Mouse (Mus musculus) liver, embryonic 16.5 days (tissue): ENCODE measurements around the gene Tulp4. TPM values are rescaled to one million over a fixed set of nuclear protein-coding genes. Genes with fewer than 3 reads are reported as not detected.

Source experiments
- ATAC-seq: fragments of 200-750 bp; cut with Nextera tagmentation; 2 replicates; pipeline ENCODE4 v1.8.0; 2017; ENCODE audit warnings: low read depth, mild to moderate bottlenecking, moderate number of reproducible peaks, moderate library complexity
- H3K27ac ChIP-seq: fragments of 300-500 bp; sonication (generic); 2 replicates; pipeline ENCODE4 v1.5.1; 2014; ENCODE audit warnings: mild to moderate bottlenecking, low read length
- H3K27me3 ChIP-seq: fragments of 300-500 bp; sonication (generic); 2 replicates; pipeline ENCODE4 v1.6.1; 2014; ENCODE audit warnings: low read depth, low read length, mixed read lengths; ENCODE audit not compliant: control insufficient read depth, insufficient read depth
- H3K36me3 ChIP-seq: fragments of 300-500 bp; sonication (generic); 2 replicates; pipeline ENCODE4 v1.6.1; 2014; ENCODE audit warnings: mild to moderate bottlenecking; ENCODE audit not compliant: control insufficient read depth, insufficient read depth
- H3K4me1 ChIP-seq: fragments of 300-500 bp; sonication (generic); 2 replicates; pipeline ENCODE4 v1.6.1; 2014; ENCODE audit warnings: low read depth, low read length, mixed read lengths; ENCODE audit not compliant: control insufficient read depth
- H3K4me2 ChIP-seq: fragments of 300-500 bp; sonication (generic); 2 replicates; pipeline ENCODE4 v1.6.1; 2014; ENCODE audit warnings: low read depth, low read length, mixed read lengths
- H3K4me3 ChIP-seq: fragments of 300-500 bp; sonication (generic); 2 replicates; pipeline ENCODE4 v1.5.1; 2014; ENCODE audit warnings: low read depth, mild to moderate bottlenecking, low read length
- H3K9ac ChIP-seq: fragments of 300-500 bp; sonication (generic); 2 replicates; pipeline ENCODE4 v1.6.1; 2014; ENCODE audit warnings: low read depth, low read length
- H3K9me3 ChIP-seq: fragments of 300-500 bp; sonication (generic); replicated peaks from 2 replicates; pipeline ENCODE4 v1.6.1; 2016; ENCODE audit warnings: low read length; ENCODE audit not compliant: control insufficient read depth
- WGBS: fragments of 180-500 bp; shearing (Covaris S2); extraction: QIAGEN DNeasy Blood & Tissue Kit; methylation state at CpG from one replicate; pipeline ENCODE4 v1.1.7; 2014; ENCODE audit not compliant: insufficient replicate concordance; 5-methylcytosine and 5-hydroxymethylcytosine counted together
- polyA plus RNA-seq: library from polyadenylated mRNA; unstranded; fragments of >200 nt; fragmentation: Nextera tagmentation; extraction: Ambion mirVana; gene quantifications from 2 replicates; pipeline ENCODE4 v1.2.1, GENCODE M21; 2015

Gene Tulp4
- polyA plus RNA-seq, 1 experiment from 2014 or later: 23.4 TPM

- no peaks in the 10 kb centered on the region for H3K36me3 ChIP-seq
- H3K9me3 ChIP-seq: no peaks in the 10 kb centered on the region
- WGBS: 61% methylated on average over 6 of the region's 6 CpGs
- H3K4me3 ChIP-seq: no peak overlapping the region
- H3K27me3 ChIP-seq: no peaks in the 10 kb centered on the region
- no peak overlapping the region for H3K27ac ChIP-seq
- no peak for ATAC-seq
- H3K9ac ChIP-seq: no peak overlapping the region
- H3K4me1 ChIP-seq: no peaks in the 10 kb centered on the region
- H3K4me2 ChIP-seq: no peak overlapping the region
Observed at GRCm38 (mm10) chr17:6113653-6114052, 7.4 kb downstream of the Tulp4 start.

- Histone ChIP-seq H3K4me2 (no peak overlapping the region), H3K9me3 (no peaks in the 10 kb centered on the region), H3K4me3 (no peak overlapping the region), H3K36me3 (no peaks in the 10 kb centered on the region), H3K27me3 (no peaks in the 10 kb centered on the region), H3K9ac (no peak overlapping the region), H3K27ac (no peak overlapping the region), H3K4me1 (no peaks in the 10 kb centered on the region)
- WGBS: 79% methylated on average over 8 of the region's 9 CpGs
- ATAC-seq: no peak
Observed at GRCm38 (mm10) chr17:6115085-6115484, 8.8 kb downstream of the Tulp4 start.

- Histone ChIP-seq H3K4me2 (no peak overlapping the region), H3K9me3 (no peaks in the 10 kb centered on the region), H3K9ac (no peak overlapping the region), H3K27ac (no peak overlapping the region), H3K27me3 (no peaks in the 10 kb centered on the region), H3K36me3 (no peaks in the 10 kb centered on the region), H3K4me3 (no peak overlapping the region), H3K4me1 (no peaks in the 10 kb centered on the region)
- ATAC-seq: no peak
- WGBS: 66% methylated on average over 4 of the region's 4 CpGs
Observed at GRCm38 (mm10) chr17:6117148-6117725, 11.0 kb downstream of the Tulp4 start.

GRCm38 (mm10) chr17:6117917-6118316, 11.7 kb downstream of the Tulp4 start:
- no peak overlapping the region for H3K4me2 ChIP-seq
- no peak for ATAC-seq
- H3K4me1 ChIP-seq: no peaks in the 10 kb centered on the region
- H3K27me3 ChIP-seq: no peaks in the 10 kb centered on the region
- H3K4me3 ChIP-seq: no peak overlapping the region
- H3K9me3 ChIP-seq: no peaks in the 10 kb centered on the region
- no peak overlapping the region for H3K9ac ChIP-seq
- H3K27ac ChIP-seq: no peak overlapping the region
- 73% methylated on average over 3 of the region's 3 CpGs for whole genome bisulfite sequencing
- H3K36me3 ChIP-seq: no peaks in the 10 kb centered on the region

GRCm38 (mm10) chr17:6118861-6119260, 12.6 kb downstream of the Tulp4 start:
- Histone ChIP-seq H3K4me2 (no peak overlapping the region), H3K9ac (no peak overlapping the region), H3K4me3 (no peak overlapping the region), H3K4me1 (no peaks in the 10 kb centered on the region), H3K27ac (no peak overlapping the region), H3K36me3 (no peaks in the 10 kb centered on the region), H3K9me3 (no peaks in the 10 kb centered on the region), H3K27me3 (no peaks in the 10 kb centered on the region)
- ATAC-seq: no peak
- 65% methylated on average over 4 of the region's 4 CpGs for WGBS

DNA sequence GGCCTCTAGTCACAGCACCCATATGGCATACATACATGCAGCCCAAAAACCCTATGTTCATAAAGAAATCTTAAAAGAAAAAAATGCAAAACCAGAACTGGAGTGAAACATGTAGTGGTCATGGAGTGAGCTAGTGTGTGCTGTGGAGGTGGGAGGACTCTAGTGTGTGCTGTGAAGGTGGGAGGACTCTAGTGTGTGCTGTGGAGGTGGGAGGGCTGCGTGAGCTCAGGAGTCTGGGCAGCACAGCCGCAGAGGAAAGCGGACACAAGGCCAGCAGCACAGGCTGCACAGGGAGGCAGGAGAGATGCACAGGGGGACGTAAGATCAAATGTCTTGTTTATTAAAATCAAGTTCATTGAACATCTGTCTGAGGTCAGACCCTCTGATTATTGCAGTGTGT, 17.5 kb downstream of the Tulp4 start:
- Histone ChIP-seq H3K27me3 (no peaks in the 10 kb centered on the region), H3K4me3 (no peak overlapping the region), H3K36me3 (no peaks in the 10 kb centered on the region), H3K27ac (no peak overlapping the region), H3K9ac (no peak overlapping the region), H3K4me1 (no peaks in the 10 kb centered on the region), H3K4me2 (no peak overlapping the region), H3K9me3 (no peaks in the 10 kb centered on the region)
- no peak for ATAC-seq
- 80% methylated on average over 4 of the region's 4 CpGs for WGBS

GRCm38 (mm10) chr17:6125441-6125840, 19.2 kb downstream of the Tulp4 start:
- ATAC-seq: no peak

DNA sequence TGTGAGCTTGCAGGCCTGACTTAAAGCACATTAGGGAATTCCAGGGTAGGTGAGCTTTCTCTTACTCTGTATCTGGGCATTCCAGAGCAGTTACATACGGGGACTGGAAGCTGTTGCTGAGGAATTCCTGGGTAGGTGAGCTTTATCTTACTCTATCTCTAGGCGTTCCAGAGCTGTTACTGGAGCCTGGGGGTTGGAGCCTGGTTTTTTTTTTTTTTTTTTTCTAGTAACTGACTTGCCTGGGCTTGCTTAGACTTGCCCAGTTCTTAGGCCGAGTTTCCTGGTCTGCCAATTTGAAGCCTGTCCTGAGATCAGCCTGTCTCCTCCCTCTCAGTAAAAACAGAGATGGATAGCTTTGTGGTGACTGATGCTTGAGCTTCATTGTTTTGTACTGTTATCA, 21.8 kb downstream of the Tulp4 start:
- H3K4me3 ChIP-seq: no peak overlapping the region
- H3K36me3 ChIP-seq: no peaks in the 10 kb centered on the region
- H3K4me2 ChIP-seq: no peak overlapping the region
- H3K27me3 ChIP-seq: no peaks in the 10 kb centered on the region
- no peak for ATAC-seq
- no peak overlapping the region for H3K27ac ChIP-seq
- no peaks in the 10 kb centered on the region for H3K9me3 ChIP-seq
- no peaks in the 10 kb centered on the region for H3K4me1 ChIP-seq
- WGBS: 32% methylated on average over 3 of the region's 3 CpGs
- no peak overlapping the region for H3K9ac ChIP-seq

More at GRCm38 (mm10) chr17:6125441-6125840, 19.2 kb downstream of the Tulp4 start:
- H3K4me1 ChIP-seq: no peaks in the 10 kb centered on the region
- no peak overlapping the region for H3K27ac ChIP-seq
- H3K36me3 ChIP-seq: no peaks in the 10 kb centered on the region
- H3K4me3 ChIP-seq: no peak overlapping the region
- 59% methylated on average over 3 of the region's 3 CpGs for WGBS
- no peaks in the 10 kb centered on the region for H3K27me3 ChIP-seq
- H3K9me3 ChIP-seq: no peaks in the 10 kb centered on the region
- H3K4me2 ChIP-seq: no peak overlapping the region
- no peak overlapping the region for H3K9ac ChIP-seq

GRCm38 (mm10) chr17:6129361-6129760, 23.1 kb downstream of the Tulp4 start:
- ATAC-seq: no peak
- H3K9ac ChIP-seq: no peak overlapping the region
- 57% methylated on average over 4 of the region's 4 CpGs for WGBS
- H3K9me3 ChIP-seq: no peaks in the 10 kb centered on the region
- no peaks in the 10 kb centered on the region for H3K4me1 ChIP-seq
- no peaks in the 10 kb centered on the region for H3K27me3 ChIP-seq
- no peaks in the 10 kb centered on the region for H3K36me3 ChIP-seq
- no peak overlapping the region for H3K4me2 ChIP-seq
- no peak overlapping the region for H3K4me3 ChIP-seq
- H3K27ac ChIP-seq: no peak overlapping the region
